Mouse (Mus musculus) olfactory bulb, adult 2 months (tissue): Measurements from ENCODE around the gene 5031410I06Rik.

ENCODE experiments used
- CTCF ChIP-seq: fragments of 200-500 bp; IDR thresholded peaks from 2 replicates; pipeline ENCODE4 v1.5.1; 2012; ENCODE audit warnings: low read depth, mild to moderate bottlenecking, low read length, moderate library complexity; ENCODE audit not compliant: insufficient read depth
- POLR2A ChIP-seq: fragments of 200-500 bp; IDR thresholded peaks from 2 replicates; pipeline ENCODE4 v1.6.1; 2012; ENCODE audit warnings: mild to moderate bottlenecking, low read depth, low read length, moderate library complexity; ENCODE audit not compliant: insufficient read depth

DNA sequence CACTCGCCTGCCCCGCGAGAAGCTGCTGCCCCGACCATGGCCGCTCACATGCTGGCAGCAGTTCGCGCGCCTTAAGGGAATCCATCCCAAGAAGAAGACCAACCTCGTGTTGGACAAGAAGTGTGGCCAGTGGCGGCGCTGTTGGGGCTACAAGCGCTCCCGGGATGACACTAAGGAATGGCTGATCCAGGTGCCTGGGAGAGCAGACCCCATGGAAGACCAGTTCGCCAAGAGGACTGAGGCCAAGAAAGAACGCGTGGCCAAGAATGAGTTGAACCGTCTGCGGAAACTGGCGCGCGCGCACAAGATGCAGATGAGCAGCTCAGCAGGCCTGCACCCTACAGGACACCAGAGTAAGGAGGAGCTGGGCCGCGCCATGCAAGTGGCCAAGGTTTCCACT, 34.4 kb downstream of the 5031410I06Rik start:
- no peak for TF ChIP-seq CTCF
- TF ChIP-seq POLR2A: no peak
